Mouse (Mus musculus) testis, postnatal 10 days (tissue): Measurements from ENCODE around the gene Psme4.

ENCODE experiments used
- DNase-seq: peaks from one replicate; pipeline ENCODE4 v3.0.0; 2021; ENCODE audit warnings: low spot score

Gene Psme4

GRCm38 (mm10) chr11:30786230-30786983 lies 14.9 kb downstream of the Psme4 start:
- no peak for DNase-seq

GRCm38 (mm10) chr11:30792680-30793079 lies 21.2 kb downstream of the Psme4 start:
- no peak for DNase-seq

GRCm38 (mm10) chr11:30793753-30794152 lies 22.2 kb downstream of the Psme4 start:
- no peak for DNase-seq

GRCm38 (mm10) chr11:30797236-30797635 lies 25.7 kb downstream of the Psme4 start:
- no peak for DNase-seq

- peak; percentile 64 for DNase-seq
Observed at GRCm38 (mm10) chr11:30799496-30799895, 28.0 kb downstream of the Psme4 start.

GRCm38 (mm10) chr11:30800091-30800490 lies 28.6 kb downstream of the Psme4 start:
- DNase-seq, result no peak

- DNase-seq, result no peak
Observed at GRCm38 (mm10) chr11:30802421-30802820, 30.9 kb downstream of the Psme4 start.

- no peak for DNase-seq
Observed at GRCm38 (mm10) chr11:30821116-30821515, 49.6 kb downstream of the Psme4 start.

- DNase-seq, result no peak
Observed at GRCm38 (mm10) chr11:30838793-30839192, 67.3 kb downstream of the Psme4 start.

GRCm38 (mm10) chr11:30844355-30844754 lies 72.8 kb downstream of the Psme4 start:
- no peak for DNase-seq

GRCm38 (mm10) chr11:30872425-30872824 lies 100.9 kb downstream of the Psme4 start:
- no peak for DNase-seq

- peak; percentile 72 for DNase-seq
Observed at GRCm38 (mm10) chr11:30885171-30885871, 113.8 kb downstream of the Psme4 start, which contains the start of the genes Gpr75 and Asb3. Gene Gpr75, plus strand, starts transcription at chr11:30885358. Gene Asb3, plus strand, starts transcription at chr11:30885416.

- DNase-seq, result no peak
Observed at GRCm38 (mm10) chr11:30888153-30888552, 116.6 kb downstream of the Psme4 start.

GRCm38 (mm10) chr11:30896201-30896600 lies 124.7 kb downstream of the Psme4 start:
- DNase-seq, result no peak

- DNase-seq, result no peak
Observed at GRCm38 (mm10) chr11:30899312-30899711, 127.8 kb downstream of the Psme4 start.

GRCm38 (mm10) chr11:30912311-30912710 lies 140.8 kb downstream of the Psme4 start:
- DNase-seq, result no peak

- no peak for DNase-seq
Observed at GRCm38 (mm10) chr11:30920641-30921040, 149.1 kb downstream of the Psme4 start.

- DNase-seq, result no peak
Observed at GRCm38 (mm10) chr11:30923283-30923682, 151.8 kb downstream of the Psme4 start.

- DNase-seq, result no peak
Observed at GRCm38 (mm10) chr11:30928079-30928478, 156.6 kb downstream of the Psme4 start.

GRCm38 (mm10) chr11:30928498-30928897 lies 157.0 kb downstream of the Psme4 start:
- no peak for DNase-seq
